23 mouse cellular contexts compared by ENCODE assay signal in the genomic region with DNA sequence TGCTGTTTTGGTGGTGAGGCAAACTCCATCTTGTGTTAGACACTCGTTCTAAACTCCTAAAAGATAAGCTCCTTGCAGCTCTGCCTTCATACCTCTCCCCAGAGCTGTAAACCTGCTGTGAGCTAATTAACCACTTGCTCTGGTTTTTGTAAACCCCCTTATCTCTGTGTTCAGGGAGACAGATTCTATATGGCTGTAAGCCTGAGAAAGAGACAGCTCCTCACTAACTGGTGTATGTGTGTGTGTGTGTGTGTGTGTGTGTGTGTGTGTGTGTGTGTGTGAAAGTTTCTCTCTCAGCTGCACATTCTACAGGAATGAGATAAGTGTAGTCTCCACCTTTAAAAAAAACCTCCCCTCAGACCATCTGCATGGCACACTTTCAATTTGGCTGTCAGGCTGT.
DNase-seq lines count a peak whose midpoint lies in the region; ATAC-seq and TF ChIP-seq lines count a peak whose summit lies in the region.
"Had no signal": no experiment of that assay in that cellular context is flagged by ENCODE, and none has a peak within 500 bp of the region (broad histone marks: within the 10 kb centered on the region; RNA-seq: fewer than 3 reads in every experiment).

No protein-coding gene starts in this region.

- H3K9me3 ChIP-seq in forebrain, embryonic 11.5 days (ENCODE audit: control insufficient read depth, low read length): no peaks in the 10 kb centered on the region
- H3K9me3 ChIP-seq in forebrain, embryonic 13.5 days (replicated peaks): no peaks in the 10 kb centered on the region
- H3K9me3 ChIP-seq in heart, embryonic 12.5 days (replicated peaks): peaks cover 2% of the 10 kb centered on the region; the same call in 1 of the 2 replicates
- H3K9me3 ChIP-seq in midbrain, embryonic 12.5 days: no peaks in the 10 kb centered on the region
- no peaks in the 10 kb centered on the region for H3K9me3 ChIP-seq in midbrain, embryonic 16.5 days (replicated peaks; ENCODE audit: control insufficient read depth, low read length, poor library complexity, severe bottlenecking)
- H3K9me3 ChIP-seq: embryonic facial prominence, embryonic 12.5 days; forebrain, embryonic 15.5 days; lung, embryonic 15.5 days had no signal

- no peaks in the 10 kb centered on the region for H3K79me2 ChIP-seq in heart, adult 2 months (replicated peaks; ENCODE audit: control insufficient read depth, insufficient read depth, low read length)

- ATAC-seq in forebrain, embryonic 11.5 days (replicated peaks; ENCODE audit: low FRiP score): 0 out of 2 replicates have a peak, but pooled peaks have one; percentile 24
- ATAC-seq in forebrain, embryonic 13.5 days: no peak
- ATAC-seq in heart, embryonic 12.5 days (ENCODE audit: insufficient number of reproducible peaks, low FRiP score): peak; percentile 55; the same call in 1 of the 2 replicates
- ATAC-seq in midbrain, embryonic 12.5 days (ENCODE audit: low FRiP score, low read depth): peak; percentile 41; the same call in 1 of the 2 replicates
- no peak for ATAC-seq in midbrain, embryonic 16.5 days
- ATAC-seq: CD4-positive, CD25-positive, alpha-beta regulatory T cell, adult 4 months; forebrain, embryonic 15.5 days; hindbrain, postnatal 0 days; intestine, embryonic 16.5 days had no signal

- WGBS in forebrain, embryonic 11.5 days: 3% methylated on average over 1 of the region's 1 CpGs
- 4% methylated on average over 1 of the region's 1 CpGs for WGBS in forebrain, embryonic 13.5 days
- 0% methylated on average over 1 of the region's 1 CpGs for WGBS in heart, embryonic 12.5 days
- 7% methylated on average over 1 of the region's 1 CpGs for WGBS in heart, adult 2 months
- 19% methylated on average over 1 of the region's 1 CpGs for WGBS in midbrain, embryonic 12.5 days
- 13% methylated on average over 1 of the region's 1 CpGs for WGBS in midbrain, embryonic 16.5 days

- TF ChIP-seq POLR2A in heart, adult 2 months (IDR thresholded peaks at IDR 0.05; ENCODE audit: insufficient read depth, low read depth, low read length): no peak

- H3K27me3 ChIP-seq in forebrain, embryonic 11.5 days (ENCODE audit: control insufficient read depth, insufficient read depth, low read length): no peaks in the 10 kb centered on the region
- H3K27me3 ChIP-seq in forebrain, embryonic 13.5 days: no peaks in the 10 kb centered on the region
- no peaks in the 10 kb centered on the region for H3K27me3 ChIP-seq in heart, embryonic 12.5 days (replicated peaks)
- no peaks in the 10 kb centered on the region for H3K27me3 ChIP-seq in heart, adult 2 months (ENCODE audit: control insufficient read depth, insufficient read depth, low read length)
- no peaks in the 10 kb centered on the region for H3K27me3 ChIP-seq in midbrain, embryonic 12.5 days
- H3K27me3 ChIP-seq in midbrain, embryonic 16.5 days (ENCODE audit: control insufficient read depth, insufficient read depth, low read depth, low read length): no peaks in the 10 kb centered on the region
- H3K27me3 ChIP-seq: embryonic facial prominence, embryonic 12.5 days; forebrain, embryonic 15.5 days; liver, embryonic 13.5 days; lung, embryonic 15.5 days; megakaryocyte, embryonic 14.5 days had no signal

- no peak overlapping the region for H3K4me3 ChIP-seq in forebrain, embryonic 11.5 days (ENCODE audit: low read depth, low read length)
- H3K4me3 ChIP-seq in forebrain, embryonic 13.5 days: no peak overlapping the region
- no peak overlapping the region for H3K4me3 ChIP-seq in heart, embryonic 12.5 days
- H3K4me3 ChIP-seq in heart, adult 2 months: no peak overlapping the region
- H3K4me3 ChIP-seq in midbrain, embryonic 12.5 days: no peak overlapping the region
- no peak overlapping the region for H3K4me3 ChIP-seq in midbrain, embryonic 16.5 days (ENCODE audit: low read depth, low read length)
- H3K4me3 ChIP-seq: embryonic facial prominence, embryonic 12.5 days; forebrain, embryonic 15.5 days; layer of hippocampus, adult 2 months; liver, embryonic 13.5 days; lung, embryonic 15.5 days; megakaryocyte, embryonic 14.5 days had no signal

- intact Hi-C loops in heart, adult 2 months (cut with DNase I): no loop called here

- H3K9ac ChIP-seq in forebrain, embryonic 11.5 days (ENCODE audit: low read length): no peak overlapping the region
- no peak overlapping the region for H3K9ac ChIP-seq in forebrain, embryonic 13.5 days
- H3K9ac ChIP-seq in heart, embryonic 12.5 days: no peak overlapping the region
- no peak overlapping the region for H3K9ac ChIP-seq in heart, adult 2 months (ENCODE audit: low read depth, low read length)
- H3K9ac ChIP-seq in midbrain, embryonic 12.5 days (replicated peaks): no peak overlapping the region
- H3K9ac ChIP-seq in midbrain, embryonic 16.5 days (ENCODE audit: low read depth, low read length): no peak overlapping the region
- H3K9ac ChIP-seq: embryonic facial prominence, embryonic 12.5 days; forebrain, embryonic 15.5 days; liver, embryonic 13.5 days; lung, embryonic 15.5 days had no signal

- TF ChIP-seq EP300 in heart, adult 2 months (IDR thresholded peaks at IDR 0.05; ENCODE audit: insufficient read depth, low read depth, low read length): no peak

- no peak for DNase-seq in forebrain, embryonic 11.5 days (ENCODE audit: low spot score)
- no peak for DNase-seq in heart, adult 2 months
- peak; percentile 11 for DNase-seq in retina, postnatal 1 day
- no peak for DNase-seq in adrenal gland, postnatal 4 days (ENCODE audit: low spot score in 2 of 2)
- DNase-seq: adrenal gland, postnatal 14 days; cerebellum, adult 9-10 months; gastrocnemius, postnatal 36 days; kidney, postnatal 25 days; liver, embryonic 13.5 days; lung, postnatal 36 days; thymus, postnatal 25 days had no signal

- H3K4me2 ChIP-seq in forebrain, embryonic 11.5 days (ENCODE audit: low read depth, low read length, severe bottlenecking): no peak overlapping the region
- H3K4me2 ChIP-seq in forebrain, embryonic 13.5 days: no peak overlapping the region
- peak overlapping the region; percentile 9; the same call in 1 of the 2 replicates for H3K4me2 ChIP-seq in heart, embryonic 12.5 days
- no peak overlapping the region for H3K4me2 ChIP-seq in midbrain, embryonic 12.5 days (replicated peaks)
- no peak overlapping the region for H3K4me2 ChIP-seq in midbrain, embryonic 16.5 days (ENCODE audit: low read length)
- H3K4me2 ChIP-seq: embryonic facial prominence, embryonic 12.5 days; forebrain, embryonic 15.5 days; liver, embryonic 13.5 days; lung, embryonic 15.5 days had no signal

- no peaks in the 10 kb centered on the region for H3K36me3 ChIP-seq in forebrain, embryonic 11.5 days (ENCODE audit: control insufficient read depth, insufficient read depth, low read length)
- H3K36me3 ChIP-seq in forebrain, embryonic 13.5 days (ENCODE audit: poor library complexity, severe bottlenecking): no peaks in the 10 kb centered on the region
- no peaks in the 10 kb centered on the region for H3K36me3 ChIP-seq in heart, embryonic 12.5 days
- H3K36me3 ChIP-seq in heart, adult 2 months (ENCODE audit: control insufficient read depth, insufficient read depth, low read length): no peaks in the 10 kb centered on the region
- no peaks in the 10 kb centered on the region for H3K36me3 ChIP-seq in midbrain, embryonic 12.5 days
- no peaks in the 10 kb centered on the region for H3K36me3 ChIP-seq in midbrain, embryonic 16.5 days (ENCODE audit: control insufficient read depth, insufficient read depth, low read length)
- H3K36me3 ChIP-seq: embryonic facial prominence, embryonic 12.5 days; forebrain, embryonic 15.5 days; liver, embryonic 13.5 days; lung, embryonic 15.5 days had no signal

- no peaks in the 10 kb centered on the region for H3K4me1 ChIP-seq in forebrain, embryonic 11.5 days (replicated peaks; ENCODE audit: control insufficient read depth, insufficient read depth, low read length)
- peaks cover 5% of the 10 kb centered on the region; the same call in 1 of the 2 replicates for H3K4me1 ChIP-seq in forebrain, embryonic 13.5 days
- H3K4me1 ChIP-seq in heart, embryonic 12.5 days (replicated peaks): peaks cover 3% of the 10 kb centered on the region; the same call in 1 of the 2 replicates
- H3K4me1 ChIP-seq in heart, adult 2 months (ENCODE audit: control insufficient read depth, insufficient read depth, low read length): no peaks in the 10 kb centered on the region
- H3K4me1 ChIP-seq in midbrain, embryonic 12.5 days: no peaks in the 10 kb centered on the region
- no peaks in the 10 kb centered on the region for H3K4me1 ChIP-seq in midbrain, embryonic 16.5 days (ENCODE audit: control insufficient read depth, insufficient read depth, low read length)
- H3K4me1 ChIP-seq: embryonic facial prominence, embryonic 12.5 days; forebrain, embryonic 15.5 days; liver, embryonic 13.5 days; lung, embryonic 15.5 days; megakaryocyte, embryonic 14.5 days had no signal

- TF ChIP-seq CTCF in heart, adult 2 months (IDR thresholded peaks at IDR 0.05): no peak

- no peak overlapping the region for H3K27ac ChIP-seq in forebrain, embryonic 11.5 days (ENCODE audit: low read depth, low read length)
- H3K27ac ChIP-seq in forebrain, embryonic 13.5 days: no peak overlapping the region
- H3K27ac ChIP-seq in heart, embryonic 12.5 days (ENCODE audit: poor library complexity, severe bottlenecking): no peak overlapping the region
- H3K27ac ChIP-seq in heart, adult 2 months: no peak overlapping the region
- H3K27ac ChIP-seq in midbrain, embryonic 12.5 days (replicated peaks): no peak overlapping the region
- H3K27ac ChIP-seq in midbrain, embryonic 16.5 days (ENCODE audit: low read length): no peak overlapping the region
- H3K27ac ChIP-seq: embryonic facial prominence, embryonic 12.5 days; forebrain, embryonic 15.5 days; hindbrain, postnatal 0 days; layer of hippocampus, adult 2 months; liver, embryonic 13.5 days; lung, embryonic 15.5 days had no signal

Comparison
In these comparisons a context has a peak if more than half of its experiments do, and no peak if none do; other contexts are left out.
1. ATAC-seq: peak in forebrain, embryonic 11.5 days (single experiment), heart, embryonic 12.5 days (single experiment) and midbrain, embryonic 12.5 days (single experiment); none in forebrain, embryonic 13.5 days (single experiment) and midbrain, embryonic 16.5 days (single experiment).